In the genomic region with DNA sequence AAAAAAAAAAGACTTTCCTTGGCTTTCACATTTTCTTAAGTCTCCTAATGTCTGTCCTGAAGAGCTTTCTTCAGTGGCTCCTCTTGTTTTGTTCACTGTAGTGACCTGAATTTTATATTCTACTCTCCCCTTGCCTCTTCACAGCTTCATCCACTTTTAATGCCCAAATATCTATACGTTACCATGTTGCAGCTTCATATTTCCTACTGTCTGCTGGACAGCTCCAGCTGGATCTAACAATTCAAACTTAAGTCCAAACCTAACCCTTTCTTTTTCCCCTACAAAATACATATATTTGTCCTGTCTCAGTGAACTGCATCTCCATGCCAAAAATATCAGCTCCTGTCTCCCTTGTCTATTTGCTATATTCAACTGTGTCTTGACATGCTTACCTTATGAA, we compare ENCODE assay signal across 12 mouse cellular contexts. TPM values are rescaled to one million over a fixed set of nuclear protein-coding genes. Genes with fewer than 3 reads are reported as not detected.
DNase-seq lines count a peak whose midpoint lies in the region; ATAC-seq and TF ChIP-seq lines count a peak whose summit lies in the region.
"Had no signal": no experiment of that assay in that cellular context is flagged by ENCODE, and none has a peak within 500 bp of the region (broad histone marks: within the 10 kb centered on the region; RNA-seq: fewer than 3 reads in every experiment).

No protein-coding gene starts in this region.

- no peak overlapping the region for H3K4me3 ChIP-seq in heart, embryonic 13.5 days
- H3K4me3 ChIP-seq in heart, embryonic 11.5 days (ENCODE audit: low read depth, low read length) = no peak overlapping the region
- H3K4me3 ChIP-seq in stomach, embryonic 14.5 days (ENCODE audit: low read depth, low read length) = no peak overlapping the region
- no peak overlapping the region for H3K4me3 ChIP-seq in stomach, postnatal 0 days (ENCODE audit: low read depth, low read length)
- H3K4me3 ChIP-seq in midbrain, embryonic 11.5 days (ENCODE audit: low read depth, low read length) = no peak overlapping the region
- H3K4me3 ChIP-seq in lung, postnatal 0 days (ENCODE audit: low read depth, low read length) = no peak overlapping the region

- no peak overlapping the region for H3K27ac ChIP-seq in heart, embryonic 13.5 days (replicated peaks)
- no peak overlapping the region for H3K27ac ChIP-seq in heart, embryonic 11.5 days (ENCODE audit: low read depth, low read length)
- no peak overlapping the region for H3K27ac ChIP-seq in stomach, embryonic 14.5 days (ENCODE audit: low read length)
- no peak overlapping the region for H3K27ac ChIP-seq in stomach, postnatal 0 days (replicated peaks)
- no peak overlapping the region for H3K27ac ChIP-seq in midbrain, embryonic 11.5 days (ENCODE audit: low read depth, low read length)
- no peak overlapping the region for H3K27ac ChIP-seq in lung, postnatal 0 days (ENCODE audit: low read length)

- no peak for TF ChIP-seq EP300 in stomach, postnatal 0 days (optimal IDR thresholded peaks at IDR 0.05)
- no peak for TF ChIP-seq EP300 in lung, postnatal 0 days (IDR thresholded peaks at IDR 0.05)

- H3K4me2 ChIP-seq in heart, embryonic 13.5 days = peak overlapping the region; percentile 81; the same call in 1 of the 2 replicates
- no peak overlapping the region for H3K4me2 ChIP-seq in heart, embryonic 11.5 days
- H3K4me2 ChIP-seq in stomach, embryonic 14.5 days (replicated peaks; ENCODE audit: low read depth, low read length) = 0 out of 2 replicates have a peak overlapping the region, but pooled peaks have one; percentile 66
- H3K4me2 ChIP-seq in stomach, postnatal 0 days (replicated peaks; ENCODE audit: low read depth) = no peak overlapping the region
- no peak overlapping the region for H3K4me2 ChIP-seq in midbrain, embryonic 11.5 days
- H3K4me2 ChIP-seq in lung, postnatal 0 days (replicated peaks; ENCODE audit: low read depth, low read length) = no peak overlapping the region

- no peak for DNase-seq in stomach, postnatal 0 days (ENCODE audit: low spot score)
- no peak for DNase-seq in midbrain, embryonic 11.5 days (ENCODE audit: low spot score, missing footprints)
- DNase-seq in lung, postnatal 0 days (ENCODE audit: low spot score) = no peak
- no peak for DNase-seq in ovary, postnatal 14 days (ENCODE audit: low spot score)
- no peak for DNase-seq in adrenal gland, adult (ENCODE audit: inconsistent age in 2 of 2, low spot score in 1 of 2)
- DNase-seq: heart, postnatal 4 days; right cerebral cortex, postnatal 4 days had no signal

- H3K36me3 ChIP-seq in heart, embryonic 13.5 days = no peaks in the 10 kb centered on the region
- H3K36me3 ChIP-seq in heart, embryonic 11.5 days (ENCODE audit: control insufficient read depth, insufficient read depth, low read length) = no peaks in the 10 kb centered on the region
- H3K36me3 ChIP-seq in stomach, embryonic 14.5 days (ENCODE audit: control insufficient read depth, insufficient read depth, low read length) = no peaks in the 10 kb centered on the region
- H3K36me3 ChIP-seq in stomach, postnatal 0 days (ENCODE audit: control insufficient read depth, insufficient read depth, low read length) = no peaks in the 10 kb centered on the region
- H3K36me3 ChIP-seq in midbrain, embryonic 11.5 days (ENCODE audit: control insufficient read depth, insufficient read depth, low read length) = no peaks in the 10 kb centered on the region
- H3K36me3 ChIP-seq in lung, postnatal 0 days (ENCODE audit: insufficient read depth, low read length) = no peaks in the 10 kb centered on the region
- H3K36me3 ChIP-seq: limb, embryonic 15.5 days had no signal

- no peaks in the 10 kb centered on the region for H3K27me3 ChIP-seq in heart, embryonic 13.5 days (replicated peaks)
- no peaks in the 10 kb centered on the region for H3K27me3 ChIP-seq in heart, embryonic 11.5 days (ENCODE audit: control insufficient read depth, insufficient read depth, low read length)
- no peaks in the 10 kb centered on the region for H3K27me3 ChIP-seq in stomach, embryonic 14.5 days (ENCODE audit: control insufficient read depth, insufficient read depth, low read length)
- H3K27me3 ChIP-seq in stomach, postnatal 0 days (ENCODE audit: control insufficient read depth, insufficient read depth, low read length) = no peaks in the 10 kb centered on the region
- no peaks in the 10 kb centered on the region for H3K27me3 ChIP-seq in midbrain, embryonic 11.5 days (ENCODE audit: control insufficient read depth, insufficient read depth, low read length)
- H3K27me3 ChIP-seq in lung, postnatal 0 days (replicated peaks; ENCODE audit: insufficient read depth, low read length) = no peaks in the 10 kb centered on the region
- H3K27me3 ChIP-seq: limb, embryonic 15.5 days had no signal

- H3K9ac ChIP-seq in heart, embryonic 13.5 days = no peak overlapping the region
- no peak overlapping the region for H3K9ac ChIP-seq in heart, embryonic 11.5 days (ENCODE audit: low read depth, low read length)
- no peak overlapping the region for H3K9ac ChIP-seq in stomach, embryonic 14.5 days (replicated peaks; ENCODE audit: low read depth, low read length)
- H3K9ac ChIP-seq in stomach, postnatal 0 days (ENCODE audit: low read length) = no peak overlapping the region
- peak overlapping the region; percentile 97; the same call in 1 of the 2 replicates for H3K9ac ChIP-seq in midbrain, embryonic 11.5 days (ENCODE audit: low read length)
- no peak overlapping the region for H3K9ac ChIP-seq in lung, postnatal 0 days (replicated peaks; ENCODE audit: low read depth)
- H3K9ac ChIP-seq: limb, embryonic 15.5 days had no signal

- H3K9me3 ChIP-seq in heart, embryonic 13.5 days = no peaks in the 10 kb centered on the region
- H3K9me3 ChIP-seq in heart, embryonic 11.5 days (replicated peaks; ENCODE audit: control insufficient read depth, low read length) = no peaks in the 10 kb centered on the region
- H3K9me3 ChIP-seq in stomach, embryonic 14.5 days (ENCODE audit: control insufficient read depth, low read depth, low read length) = no peaks in the 10 kb centered on the region
- no peaks in the 10 kb centered on the region for H3K9me3 ChIP-seq in stomach, postnatal 0 days (ENCODE audit: control insufficient read depth, low read length)
- H3K9me3 ChIP-seq in midbrain, embryonic 11.5 days (ENCODE audit: control insufficient read depth, low read length) = no peaks in the 10 kb centered on the region
- no peaks in the 10 kb centered on the region for H3K9me3 ChIP-seq in lung, postnatal 0 days (ENCODE audit: low read length)
- H3K9me3 ChIP-seq: G1E; limb, embryonic 15.5 days had no signal

- peaks cover 40% of the 10 kb centered on the region for H3K4me1 ChIP-seq in heart, embryonic 13.5 days
- H3K4me1 ChIP-seq in heart, embryonic 11.5 days (ENCODE audit: control insufficient read depth, insufficient read depth, low read length) = peaks cover 24% of the 10 kb centered on the region
- peaks cover 31% of the 10 kb centered on the region for H3K4me1 ChIP-seq in stomach, embryonic 14.5 days (ENCODE audit: control insufficient read depth, insufficient read depth, low read length)
- peaks cover 10% of the 10 kb centered on the region; the same call in 1 of the 2 replicates for H3K4me1 ChIP-seq in stomach, postnatal 0 days (replicated peaks; ENCODE audit: control insufficient read depth, insufficient read depth)
- H3K4me1 ChIP-seq in midbrain, embryonic 11.5 days (ENCODE audit: control insufficient read depth, insufficient read depth, low read length) = peaks cover 23% of the 10 kb centered on the region
- H3K4me1 ChIP-seq in lung, postnatal 0 days (ENCODE audit: insufficient read depth, low read depth, low read length) = peaks cover 16% of the 10 kb centered on the region; the same call in 1 of the 2 replicates

- no peak for ATAC-seq in heart, embryonic 13.5 days (ENCODE audit: extremely low read depth, insufficient number of reproducible peaks, low FRiP score, low TSS enrichment)
- ATAC-seq in heart, embryonic 11.5 days (replicated peaks; ENCODE audit: insufficient number of reproducible peaks, low FRiP score, low TSS enrichment) = no peak
- ATAC-seq in stomach, embryonic 14.5 days (ENCODE audit: insufficient number of reproducible peaks, insufficient read depth, low FRiP score, low read depth) = no peak
- ATAC-seq in stomach, postnatal 0 days (ENCODE audit: low FRiP score, low TSS enrichment) = no peak
- no peak for ATAC-seq in midbrain, embryonic 11.5 days (ENCODE audit: low FRiP score)
- no peak for ATAC-seq in lung, postnatal 0 days

- 60% methylated on average over 1 of the region's 1 CpGs for WGBS in heart, embryonic 13.5 days
- WGBS in heart, embryonic 11.5 days (ENCODE audit: insufficient replicate concordance) = 61% methylated on average over 1 of the region's 1 CpGs
- WGBS in stomach, embryonic 14.5 days = 40% methylated on average over 1 of the region's 1 CpGs
- 46% methylated on average over 1 of the region's 1 CpGs for WGBS in stomach, postnatal 0 days
- WGBS in midbrain, embryonic 11.5 days = 80% methylated on average over 1 of the region's 1 CpGs
- WGBS in lung, postnatal 0 days = 40% methylated on average over 1 of the region's 1 CpGs

- no peak for TF ChIP-seq CTCF in stomach, postnatal 0 days (IDR thresholded peaks at IDR 0.05; ENCODE audit: low read depth)
- TF ChIP-seq CTCF in lung, postnatal 0 days (IDR thresholded peaks at IDR 0.05) = no peak

RNA-seq across cellular contexts. Expression of a gene that starts 1.0 kb away (rescaled TPM):
- 2.7 and 2.8 TPM in 2 replicates for polyA plus RNA-seq in heart, embryonic 13.5 days (2015; fragmentation: Nextera tagmentation; extraction: Ambion mirVana)
- polyA plus RNA-seq in heart, embryonic 11.5 days (2014; fragmentation: Nextera tagmentation; extraction: Ambion mirVana) = 3.9 and 4.1 TPM in 2 replicates
- 13.3 and 13.8 TPM in 2 replicates for polyA plus RNA-seq in stomach, embryonic 14.5 days (2014; fragmentation: Nextera tagmentation; extraction: Ambion mirVana)
- polyA plus RNA-seq in stomach, postnatal 0 days (2015; fragmentation: Nextera tagmentation; extraction: Ambion mirVana) = 2.5 and 2.8 TPM in 2 replicates
- polyA plus RNA-seq in midbrain, embryonic 11.5 days (2014; fragmentation: Nextera tagmentation; extraction: Ambion mirVana) = 27.8 and 28.4 TPM in 2 replicates
- polyA plus RNA-seq in lung, postnatal 0 days (2015; fragmentation: Nextera tagmentation; extraction: Ambion mirVana) = 5.4 and 5.7 TPM in 2 replicates

RNA-seq across cellular contexts. Expression of a gene that starts 40.0 kb away (rescaled TPM):
- 10.4 and 10.6 TPM in 2 replicates for polyA plus RNA-seq in heart, embryonic 13.5 days (2015; fragmentation: Nextera tagmentation; extraction: Ambion mirVana)
- polyA plus RNA-seq in heart, embryonic 11.5 days (2014; fragmentation: Nextera tagmentation; extraction: Ambion mirVana) = 8.4 and 15.7 TPM in 2 replicates
- polyA plus RNA-seq in stomach, embryonic 14.5 days (2014; fragmentation: Nextera tagmentation; extraction: Ambion mirVana) = 17.4 and 18.7 TPM in 2 replicates
- 7.7 and 8.0 TPM in 2 replicates for polyA plus RNA-seq in stomach, postnatal 0 days (2015; fragmentation: Nextera tagmentation; extraction: Ambion mirVana)
- 12.2 and 13.3 TPM in 2 replicates for polyA plus RNA-seq in midbrain, embryonic 11.5 days (2014; fragmentation: Nextera tagmentation; extraction: Ambion mirVana)
- 8.6 TPM in 2 replicates for polyA plus RNA-seq in lung, postnatal 0 days (2015; fragmentation: Nextera tagmentation; extraction: Ambion mirVana)

Comparison
In these comparisons a context has a peak if more than half of its experiments do, and no peak if none do; other contexts are left out.
1. H3K4me2 ChIP-seq: peak in heart, embryonic 13.5 days (single experiment) and stomach, embryonic 14.5 days (single experiment); none in heart, embryonic 11.5 days (single experiment), stomach, postnatal 0 days (single experiment), midbrain, embryonic 11.5 days (single experiment) and lung, postnatal 0 days (single experiment).